Mouse (Mus musculus) small intestine, adult 2 months (tissue): ENCODE data around the gene Polr2h.

Experiments used
- CTCF ChIP-seq: fragments of 200-500 bp; IDR thresholded peaks from 2 replicates; pipeline ENCODE4 v1.5.1; 2012; ENCODE audit warnings: low read depth, mild to moderate bottlenecking, control low read depth, inconsistent platforms, low read length, moderate library complexity, mixed read lengths; ENCODE audit not compliant: insufficient replicate concordance, insufficient read length; ENCODE audit errors: extremely low read depth
- POLR2A ChIP-seq: fragments of 200-500 bp; IDR thresholded peaks from 2 replicates; pipeline ENCODE4 v1.6.1; 2012; ENCODE audit warnings: low read depth, mild to moderate bottlenecking, control low read depth, inconsistent platforms, low read length, moderate library complexity

GRCm38 (mm10) chr16:20723247-20723646 is 5.8 kb downstream of the Polr2h start:
- no peak for TF ChIP-seq CTCF
- TF ChIP-seq POLR2A, result no peak
